Mouse (Mus musculus) embryo, embryonic 9.5 days (tissue): Measurements from ENCODE around the gene Plekha4.

Source experiments
- DNase-seq: peaks from one replicate; pipeline ENCODE4 v3.0.0-alpha.2; 2017; ENCODE audit errors: extremely low spot score

Gene Plekha4

GRCm38 (mm10) chr7:45538163-45539041 lies 12.3 kb downstream of the Plekha4 start:
- peak; percentile 73 for DNase-seq

GRCm38 (mm10) chr7:45539095-45539494 lies 13.0 kb downstream of the Plekha4 start:
- no peak for DNase-seq

GRCm38 (mm10) chr7:45540213-45540612 lies 14.1 kb downstream of the Plekha4 start:
- no peak for DNase-seq

GRCm38 (mm10) chr7:45544525-45544924 lies 18.4 kb downstream of the Plekha4 start:
- no peak for DNase-seq

GRCm38 (mm10) chr7:45549641-45550436 lies 23.7 kb downstream of the Plekha4 start:
- no peak for DNase-seq

- DNase-seq = no peak
Observed at GRCm38 (mm10) chr7:45550821-45551511, 24.8 kb downstream of the Plekha4 start.

- DNase-seq = no peak
Observed at GRCm38 (mm10) chr7:45551512-45551883, 25.4 kb downstream of the Plekha4 start.

GRCm38 (mm10) chr7:45553519-45553918 lies 27.4 kb downstream of the Plekha4 start:
- DNase-seq = no peak

GRCm38 (mm10) chr7:45553990-45554389 lies 27.9 kb downstream of the Plekha4 start:
- DNase-seq = no peak

- DNase-seq = no peak
Observed at GRCm38 (mm10) chr7:45554744-45555143, 28.6 kb downstream of the Plekha4 start, which contains the start of gene Hsd17b14. Hsd17b14 (plus strand) TSS chr7:45554893.

- peak; percentile 78 for DNase-seq
Observed at GRCm38 (mm10) chr7:45555787-45556186, 29.7 kb downstream of the Plekha4 start.

GRCm38 (mm10) chr7:45558907-45559306 lies 32.8 kb downstream of the Plekha4 start:
- no peak for DNase-seq

GRCm38 (mm10) chr7:45560241-45560640 lies 34.1 kb downstream of the Plekha4 start:
- DNase-seq = no peak

- peak; percentile 76 for DNase-seq
Observed at GRCm38 (mm10) chr7:45560843-45561623, 34.9 kb downstream of the Plekha4 start.

- no peak for DNase-seq
Observed at GRCm38 (mm10) chr7:45561624-45562520, 35.7 kb downstream of the Plekha4 start.

- DNase-seq = no peak
Observed at GRCm38 (mm10) chr7:45564811-45565210, 38.7 kb downstream of the Plekha4 start.

- no peak for DNase-seq
Observed at GRCm38 (mm10) chr7:45565446-45565845, 39.3 kb downstream of the Plekha4 start.

GRCm38 (mm10) chr7:45567112-45567779 lies 41.1 kb downstream of the Plekha4 start:
- no peak for DNase-seq

- DNase-seq = peak; percentile 91
Observed at GRCm38 (mm10) chr7:45567780-45568516, 41.8 kb downstream of the Plekha4 start.
